Mouse (Mus musculus) heart, postnatal 36 days (tissue): ENCODE results near the gene Tnfsf8. TPM values are rescaled to one million over a fixed set of nuclear protein-coding genes. Genes with fewer than 3 reads are reported as not detected.

ENCODE experiments used
- DNase-seq, 2 experiments: peaks; one replicate each; pipeline ENCODE4 v3.0.0; 2021 to 2022
- intact Hi-C: fragments of 180-260 bp; cut with DNase I; formaldehyde crosslinking; loops from one replicate; pipeline ENCODE4 v1.15.1; 2025
- total RNA-seq, 2 experiments: library from RNA; stranded (reverse); gene quantifications; 2 replicates each; pipeline ENCODE4 v1.2.3; 2021

Tnfsf8 gene
- total RNA-seq, 2 experiments from 2014 or later = not detected

GRCm38 (mm10) chr4:63843924-63844323 lies 17.2 kb downstream of the Tnfsf8 start:
- DNase-seq = peak; percentile 15 to 17
- intact Hi-C loops = loop anchor here (1.0 to 10.0 kb wide), 5 partner anchors 103 to 469 kb away; no protein-coding TSS in a partner anchor

- DNase-seq = no peak
- intact Hi-C loops = loop anchor here (5.0 to 10.0 kb wide), 2 partner anchors 105 to 467 kb away; no protein-coding TSS in a partner anchor
These were observed 18.9 kb downstream of the Tnfsf8 start for GRCm38 (mm10) chr4:63842278-63842677.

- intact Hi-C loops = loop anchor here (5.0 to 10.0 kb wide), 2 partner anchors 107 to 466 kb away; no protein-coding TSS in a partner anchor
- peak in 1 of 2 experiments; percentile 12 for DNase-seq
These were observed 20.7 kb downstream of the Tnfsf8 start for GRCm38 (mm10) chr4:63840457-63840856.

- intact Hi-C loops = no loop called here
- no peak for DNase-seq
These were observed 38.0 kb downstream of the Tnfsf8 start for GRCm38 (mm10) chr4:63823136-63823535.

- intact Hi-C loops = no loop called here
These were observed 43.6 kb downstream of the Tnfsf8 start for GRCm38 (mm10) chr4:63817505-63817904.

GRCm38 (mm10) chr4:63815668-63816067 lies 45.5 kb downstream of the Tnfsf8 start:
- DNase-seq = no peak
- intact Hi-C loops = no loop called here

More at GRCm38 (mm10) chr4:63817505-63817904, 43.6 kb downstream of the Tnfsf8 start:
- no peak for DNase-seq

- intact Hi-C loops = no loop called here
- no peak for DNase-seq
These were observed 63.1 kb downstream of the Tnfsf8 start for GRCm38 (mm10) chr4:63798083-63798482.

- DNase-seq = no peak
- intact Hi-C loops = no loop called here
These were observed 64.6 kb downstream of the Tnfsf8 start for GRCm38 (mm10) chr4:63796527-63796926.

- intact Hi-C loops = no loop called here
- no peak for DNase-seq
These were observed 68.8 kb downstream of the Tnfsf8 start for GRCm38 (mm10) chr4:63792328-63792727.

- intact Hi-C loops = no loop called here
- DNase-seq = no peak
These were observed 75.7 kb downstream of the Tnfsf8 start for GRCm38 (mm10) chr4:63785466-63785865.

GRCm38 (mm10) chr4:63783826-63784225 lies 77.3 kb downstream of the Tnfsf8 start:
- no peak for DNase-seq
- intact Hi-C loops = loop anchor here (5.0 kb wide), 1 partner anchor 277 kb away; no protein-coding TSS in a partner anchor

- no peak for DNase-seq
- intact Hi-C loops = loop anchor here (5.0 kb wide), 1 partner anchor 276 kb away; no protein-coding TSS in a partner anchor
These were observed 78.1 kb downstream of the Tnfsf8 start for GRCm38 (mm10) chr4:63782970-63783613.

Other genes starting within 250 kb of the Tnfsf8 start
- gene Tex48, start 238.9 kb downstream of the Tnfsf8 start, total RNA-seq = not detected
- not detected for gene Gm11214, start 198.0 kb downstream of the Tnfsf8 start, total RNA-seq
- gene Tnfsf15, start 116.2 kb downstream of the Tnfsf8 start, total RNA-seq = not detected
- gene Tnc, start 185.7 kb upstream of the Tnfsf8 start, total RNA-seq = under 1 TPM; 0.46 to 0.56 TPM